ENCODE assay signal across 8 mouse cellular contexts in genomic region chr4:141506893-141507292, GRCm38 (mm10). TPM values are rescaled to one million over a fixed set of nuclear protein-coding genes. Genes with fewer than 3 reads are reported as not detected.
DNase-seq lines count a peak whose midpoint lies in the region; ATAC-seq and TF ChIP-seq lines count a peak whose summit lies in the region.

No protein-coding gene starts in this region.

- peak overlapping the region; percentile 20; the same call in 1 of the 2 replicates for H3K4me2 ChIP-seq in forebrain, embryonic 16.5 days (ENCODE audit: low read length)
- peak overlapping the region; percentile 35; the same call in 1 of the 2 replicates for H3K4me2 ChIP-seq in hindbrain, postnatal 0 days (ENCODE audit: low read depth, low read length)
- H3K4me2 ChIP-seq in lung, embryonic 15.5 days: peak overlapping the region; percentile 30; the same call in 1 of the 2 replicates

- H3K4me1 ChIP-seq in forebrain, embryonic 16.5 days (replicated peaks; ENCODE audit: control insufficient read depth, insufficient read depth, low read length): peaks cover 21% of the 10 kb centered on the region
- H3K4me1 ChIP-seq in hindbrain, postnatal 0 days (ENCODE audit: insufficient read depth, low read length): peaks cover 6% of the 10 kb centered on the region
- peaks cover 24% of the 10 kb centered on the region for H3K4me1 ChIP-seq in lung, embryonic 15.5 days

- H3K27me3 ChIP-seq in forebrain, embryonic 16.5 days (replicated peaks; ENCODE audit: control insufficient read depth, insufficient read depth, low read length): no peaks in the 10 kb centered on the region
- H3K27me3 ChIP-seq in hindbrain, postnatal 0 days (ENCODE audit: insufficient read depth, low read length): no peaks in the 10 kb centered on the region
- no peaks in the 10 kb centered on the region for H3K27me3 ChIP-seq in lung, embryonic 15.5 days
- no peaks in the 10 kb centered on the region for H3K27me3 ChIP-seq in splenic B cell, adult 2 months (ENCODE audit: control insufficient read depth, insufficient read depth, low read length, poor library complexity, severe bottlenecking)

- ATAC-seq in CD4-positive, CD25-positive, alpha-beta regulatory T cell, adult 4 months: no peak
- 0 out of 2 replicates have a peak, but pooled peaks have one; percentile 29 for ATAC-seq in forebrain, embryonic 16.5 days
- peak; percentile 48 for ATAC-seq in hindbrain, postnatal 0 days
- ATAC-seq in lung, embryonic 15.5 days (ENCODE audit: borderline replicate concordance, extremely low read depth, low FRiP score, low TSS enrichment): peak; percentile 21; the same call in 1 of the 2 replicates

- no peak overlapping the region for H3K9ac ChIP-seq in forebrain, embryonic 16.5 days (replicated peaks; ENCODE audit: low read depth, low read length)
- 0 out of 2 replicates have a peak overlapping the region, but pooled peaks have one; percentile 13 for H3K9ac ChIP-seq in hindbrain, postnatal 0 days (replicated peaks; ENCODE audit: low read length)
- H3K9ac ChIP-seq in lung, embryonic 15.5 days: peak overlapping the region; percentile 2

- H3K36me3 ChIP-seq in forebrain, embryonic 16.5 days (ENCODE audit: control insufficient read depth, insufficient read depth): no peaks in the 10 kb centered on the region
- no peaks in the 10 kb centered on the region for H3K36me3 ChIP-seq in hindbrain, postnatal 0 days (ENCODE audit: insufficient read depth, low read length)
- H3K36me3 ChIP-seq in lung, embryonic 15.5 days: no peaks in the 10 kb centered on the region
- no peaks in the 10 kb centered on the region for H3K36me3 ChIP-seq in splenic B cell, adult 2 months (ENCODE audit: control insufficient read depth, insufficient read depth, low read length, poor library complexity, severe bottlenecking)

- TF ChIP-seq CTCF in hindbrain, postnatal 0 days (IDR thresholded peaks at IDR 0.05; ENCODE audit: low read depth): peak; percentile 57

- no peaks in the 10 kb centered on the region for H3K9me3 ChIP-seq in forebrain, embryonic 16.5 days (ENCODE audit: control insufficient read depth, low read length)
- no peaks in the 10 kb centered on the region for H3K9me3 ChIP-seq in hindbrain, postnatal 0 days (ENCODE audit: low read length)
- no peaks in the 10 kb centered on the region for H3K9me3 ChIP-seq in lung, embryonic 15.5 days

- peak overlapping the region; percentile 84 for H3K27ac ChIP-seq in forebrain, embryonic 16.5 days (ENCODE audit: low read length)
- H3K27ac ChIP-seq in hindbrain, postnatal 0 days: peak overlapping the region; percentile 94
- H3K27ac ChIP-seq in lung, embryonic 15.5 days: peak overlapping the region; percentile 84

- no peak overlapping the region for H3K4me3 ChIP-seq in forebrain, embryonic 16.5 days (replicated peaks; ENCODE audit: low read length)
- H3K4me3 ChIP-seq in hindbrain, postnatal 0 days (ENCODE audit: low read length): no peak overlapping the region
- no peak overlapping the region for H3K4me3 ChIP-seq in lung, embryonic 15.5 days

- 61% methylated on average over 10 of the region's 10 CpGs for WGBS in forebrain, embryonic 16.5 days
- 61% methylated on average over 10 of the region's 10 CpGs for WGBS in hindbrain, postnatal 0 days
- WGBS in lung, embryonic 15.5 days: 67% methylated on average over 10 of the region's 10 CpGs

- DNase-seq in CD4-positive, CD25-positive, alpha-beta regulatory T cell, adult 2 months (ENCODE audit: low read depth, low spot score): peak; percentile 4
- DNase-seq in 3134 (ENCODE audit: extremely low read depth, insufficient read length, low spot score): peak; percentile 47
- DNase-seq in hindbrain, postnatal 0 days (ENCODE audit: low spot score): peak; percentile 28
- DNase-seq in splenic B cell, adult 2 months (ENCODE audit: low read depth, low spot score): peak; percentile 5
- DNase-seq in layer of hippocampus, adult 18-20 months (ENCODE audit: low spot score in 2 of 2): no peak

RNA-seq across cellular contexts. Expression of gene Spen, which starts 31.5 kb away (rescaled TPM):
- 10 to 100 TPM; 12.1 to 18.5 TPM for polyA plus RNA-seq in CD4-positive, CD25-positive, alpha-beta regulatory T cell, adult 4 months (2017; shearing (Covaris generic))
- polyA plus RNA-seq in forebrain, embryonic 16.5 days (2015; fragmentation: Nextera tagmentation; extraction: Ambion mirVana): 16.0 and 19.1 TPM in 2 replicates
- 16.9 and 17.4 TPM in 2 replicates for total RNA-seq in hindbrain, postnatal 0 days (2014; rRNA removed)
- polyA plus RNA-seq in hindbrain, postnatal 0 days (2015; fragmentation: Nextera tagmentation; extraction: Ambion mirVana): 11.0 and 13.0 TPM in 2 replicates
- polyA plus RNA-seq in lung, embryonic 15.5 days (2015; fragmentation: Nextera tagmentation; extraction: Ambion mirVana): 9.1 and 10.3 TPM in 2 replicates
- 10 to 100 TPM; 60.3 to 66.7 TPM for total RNA-seq in layer of hippocampus, adult 18-20 months (2021)

Comparison
In these comparisons a context has a peak if more than half of its experiments do, and no peak if none do; other contexts are left out.
1. DNase-seq: peak in CD4-positive, CD25-positive, alpha-beta regulatory T cell, adult 2 months (single experiment), 3134 (single experiment), hindbrain, postnatal 0 days (single experiment) and splenic B cell, adult 2 months (single experiment); none in layer of hippocampus, adult 18-20 months (0 of 2).
2. Peak in every context shown above with its lines, with median percentiles within 50 percentile points of each other: H3K27ac ChIP-seq and H3K4me2 ChIP-seq.